Mouse (Mus musculus): Measurements from ENCODE around the gene Cbx5.

- TF ChIP-seq CTCF (IDR thresholded peaks at IDR 0.05; ENCODE audit: control insufficient read depth, insufficient read depth, low read length) (no peak), POLR2A (IDR thresholded peaks at IDR 0.05; ENCODE audit: borderline replicate concordance, control insufficient read depth, low read depth, low read length) (no peak)
Observed at GRCm38 (mm10) chr15:103190083-103190482, 49.5 kb downstream of the Cbx5 start.

Data from bone marrow, adult 2 months (tissue).